Mouse (Mus musculus): Measurements from ENCODE around the gene Olfr43.

DNA sequence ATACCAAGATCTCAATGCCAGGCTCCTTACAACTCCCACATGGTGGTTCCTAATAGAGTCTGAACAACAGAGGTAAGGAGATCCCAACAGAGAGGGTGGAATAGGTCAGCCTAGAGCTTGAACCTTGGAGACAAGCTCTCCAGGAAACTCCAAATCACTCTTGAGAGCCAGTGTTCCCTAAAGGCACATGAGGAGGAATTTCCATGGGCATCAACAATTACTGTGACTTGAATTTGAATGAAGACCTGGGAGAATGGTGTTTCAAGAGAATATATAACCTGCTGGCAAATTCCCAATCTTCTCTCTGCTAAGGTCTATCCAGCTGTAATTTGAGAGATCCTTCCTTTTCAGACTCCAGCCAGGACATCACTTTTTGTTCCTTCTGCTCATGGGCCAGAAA, 25.2 kb downstream of the Olfr43 start, which contains the start of gene Olfr403:
- TF ChIP-seq POLR2A (IDR thresholded peaks at IDR 0.05; ENCODE audit: borderline replicate concordance, control insufficient read depth, low read depth, low read length) (no peak), CTCF (IDR thresholded peaks at IDR 0.05; ENCODE audit: control insufficient read depth, insufficient read depth, low read length) (no peak)
